Mouse (Mus musculus): Measurements from ENCODE around the gene Gcdh.

- TF ChIP-seq CTCF (IDR thresholded peaks at IDR 0.05; ENCODE audit: insufficient read depth, low read length) = no peak
- no peak for TF ChIP-seq POLR2A (IDR thresholded peaks at IDR 0.05; ENCODE audit: borderline replicate concordance, extremely low read depth, low read depth, low read length)
Observed at GRCm38 (mm10) chr8:84907037-84907436, 13.3 kb upstream of the Gcdh start.
